25 mouse cellular contexts compared by ENCODE assay signal in genomic region chr11:105719660-105720059, GRCm38 (mm10).
DNase-seq lines count a peak whose midpoint lies in the region; ATAC-seq and TF ChIP-seq lines count a peak whose summit lies in the region.
"Had no signal": no experiment of that assay in that cellular context is flagged by ENCODE, and none has a peak within 500 bp of the region (broad histone marks: within the 10 kb centered on the region; RNA-seq: fewer than 3 reads in every experiment).

No protein-coding gene starts in this region.

- H3K36me3 ChIP-seq in heart, postnatal 0 days (replicated peaks; ENCODE audit: control insufficient read depth, insufficient read depth, low read length) = no peaks in the 10 kb centered on the region
- no peaks in the 10 kb centered on the region for H3K36me3 ChIP-seq in heart, embryonic 10.5 days
- H3K36me3 ChIP-seq in CH12.LX (replicated peaks in 1 of 2; ENCODE audit: control insufficient read depth in 1 of 2, insufficient read depth in 1 of 2, low read length in 1 of 2) (no peaks in the 10 kb centered on the region), MEL (ENCODE audit: control insufficient read depth in 1 of 2, insufficient read depth in 2 of 2, low read length in 2 of 2) (no peaks in the 10 kb centered on the region)
- H3K36me3 ChIP-seq: embryonic facial prominence, embryonic 13.5 days; embryonic facial prominence, embryonic 15.5 days; forebrain, embryonic 10.5 days; forebrain, embryonic 12.5 days; G1E had no signal

- H3K4me2 ChIP-seq in heart, postnatal 0 days (ENCODE audit: low read depth, low read length) = no peak overlapping the region
- H3K4me2 ChIP-seq in CH12.LX (ENCODE audit: insufficient read depth, low read depth, poor library complexity, severe bottlenecking) = no peak overlapping the region
- H3K4me2 ChIP-seq: embryonic facial prominence, embryonic 13.5 days; embryonic facial prominence, embryonic 15.5 days; forebrain, embryonic 12.5 days had no signal

- ATAC-seq in heart, postnatal 0 days (ENCODE audit: insufficient read depth, low read depth) = no peak
- ATAC-seq: CD4-positive, CD25-positive, alpha-beta regulatory T cell, adult 4 months; forebrain, embryonic 14.5 days; forebrain, embryonic 16.5 days had no signal

- H3K27ac ChIP-seq in heart, postnatal 0 days (ENCODE audit: low read depth) = no peak overlapping the region
- no peak overlapping the region for H3K27ac ChIP-seq in heart, embryonic 10.5 days
- no peak overlapping the region for H3K27ac ChIP-seq in CH12.LX (ENCODE audit: insufficient read depth, low read depth)
- H3K27ac ChIP-seq in MEL (ENCODE audit: control insufficient read depth, low read depth, low read length) = no peak overlapping the region
- H3K27ac ChIP-seq: embryonic facial prominence, embryonic 13.5 days; embryonic facial prominence, embryonic 15.5 days; forebrain, embryonic 10.5 days; forebrain, embryonic 12.5 days had no signal

- no peaks in the 10 kb centered on the region for H3K4me1 ChIP-seq in heart, postnatal 0 days (ENCODE audit: control insufficient read depth, insufficient read depth)
- 0 out of 2 replicates have a peak, but pooled peaks cover 6% of the 10 kb centered on the region for H3K4me1 ChIP-seq in heart, embryonic 10.5 days
- no peaks in the 10 kb centered on the region for H3K4me1 ChIP-seq in CH12.LX (ENCODE audit: control insufficient read depth in 1 of 2, insufficient read depth in 2 of 2)
- H3K4me1 ChIP-seq in MEL (ENCODE audit: control insufficient read depth in 1 of 2, insufficient read depth in 2 of 2, low read length in 2 of 2) = no peaks in the 10 kb centered on the region
- H3K4me1 ChIP-seq: embryonic facial prominence, embryonic 13.5 days; embryonic facial prominence, embryonic 15.5 days; forebrain, embryonic 10.5 days; forebrain, embryonic 12.5 days had no signal

- no peak for TF ChIP-seq EP300 in heart, postnatal 0 days (IDR thresholded peaks at IDR 0.05; ENCODE audit: low read depth)
- no peak for TF ChIP-seq EP300 in CH12.LX (IDR thresholded peaks at IDR 0.05; ENCODE audit: low read length)
- no peak for TF ChIP-seq EP300 in MEL (IDR thresholded peaks at IDR 0.05; ENCODE audit: low read depth in 1 of 2, low read length in 2 of 2)

- no peak for TF ChIP-seq POLR2A in CH12.LX (IDR thresholded peaks at IDR 0.05; ENCODE audit: low read depth, low read length)
- TF ChIP-seq POLR2A in MEL (IDR thresholded peaks at IDR 0.05; ENCODE audit: control insufficient read depth in 1 of 2, insufficient read depth in 1 of 2, low read depth in 1 of 2, low read length in 2 of 2, poor library complexity in 1 of 2) = no peak

- H3K9me3 ChIP-seq in heart, postnatal 0 days (replicated peaks; ENCODE audit: control insufficient read depth, low read length) = no peaks in the 10 kb centered on the region
- no peaks in the 10 kb centered on the region for H3K9me3 ChIP-seq in heart, embryonic 10.5 days
- H3K9me3 ChIP-seq in CH12.LX (replicated peaks; ENCODE audit: low read length) (no peaks in the 10 kb centered on the region), MEL (replicated peaks; ENCODE audit: insufficient read depth, low read length) (no peaks in the 10 kb centered on the region)
- H3K9me3 ChIP-seq: embryonic facial prominence, embryonic 13.5 days; embryonic facial prominence, embryonic 15.5 days; forebrain, embryonic 10.5 days; forebrain, embryonic 12.5 days; G1E had no signal

- intact Hi-C loops in heart, postnatal 25 days (cut with DNase I) = no loop called here

- WGBS in heart, postnatal 0 days = 20% methylated on average over 1 of the region's 1 CpGs
- 71% methylated on average over 1 of the region's 1 CpGs for WGBS in heart, embryonic 10.5 days

- dilution Hi-C loops in CH12.LX (cut with MboI; ENCODE audit: extremely low pct_ligation_motif_present, extremely low pct_unique_long_range_greater_than_20kb, low sequenced_read_pairs) = no loop called here

- TF ChIP-seq CTCF in heart, postnatal 0 days (IDR thresholded peaks at IDR 0.05; ENCODE audit: low read depth) = no peak
- TF ChIP-seq CTCF in CH12.LX (conservative IDR thresholded peaks at IDR 0.05 in 1 of 2, IDR thresholded peaks at IDR 0.05 in 1 of 2; ENCODE audit: low read depth in 2 of 2, low read length in 2 of 2) = no peak
- no peak for TF ChIP-seq CTCF in MEL (IDR thresholded peaks at IDR 0.05 in 2 of 3, conservative IDR thresholded peaks at IDR 0.05 in 1 of 3; ENCODE audit: control insufficient read depth in 1 of 3, insufficient read depth in 1 of 3, low read depth in 2 of 3, low read length in 3 of 3, poor library complexity in 1 of 3, severe bottlenecking in 1 of 3)

- H3K27me3 ChIP-seq in heart, postnatal 0 days (ENCODE audit: control insufficient read depth, insufficient read depth, low read length) = no peaks in the 10 kb centered on the region
- H3K27me3 ChIP-seq in heart, embryonic 10.5 days (ENCODE audit: insufficient read depth, poor library complexity, severe bottlenecking) = no peaks in the 10 kb centered on the region
- H3K27me3 ChIP-seq in CH12.LX (replicated peaks) (no peaks in the 10 kb centered on the region), MEL (ENCODE audit: control insufficient read depth in 1 of 2, insufficient read depth in 2 of 2, low read length in 2 of 2) (peaks cover 0 to 5% of the 10 kb centered on the region in 2 experiments; a peak in 3 of 4 replicates)
- H3K27me3 ChIP-seq: embryonic facial prominence, embryonic 13.5 days; embryonic facial prominence, embryonic 15.5 days; forebrain, embryonic 12.5 days had no signal

- no peaks in the 10 kb centered on the region for H3K79me2 ChIP-seq in CH12.LX (replicated peaks; ENCODE audit: control insufficient read depth, extremely low read depth, insufficient read depth, poor library complexity, severe bottlenecking)
- H3K79me2 ChIP-seq in MEL (ENCODE audit: control insufficient read depth, insufficient read depth, low read length, poor library complexity) = no peaks in the 10 kb centered on the region

- DNase-seq in heart, postnatal 0 days (ENCODE audit: low spot score) = peak; percentile 6
- no peak for DNase-seq in heart, embryonic 10.5 days (ENCODE audit: low spot score)
- DNase-seq in CH12.LX (ENCODE audit: extremely low read depth) (no peak), MEL (ENCODE audit: low read depth, low spot score) (no peak)
- DNase-seq in heart, postnatal 25 days (ENCODE audit: low spot score) = no peak
- DNase-seq: adrenal gland, adult 2 months; adrenal gland, postnatal 10 days; adrenal gland, postnatal 25 days; B cell, adult 2 months; cerebellum, adult 11 months; cerebellum, adult 18-20 months; cerebellum, adult 8-10 months; cerebellum, adult 9-11 months; cerebellum, postnatal 14 days; cerebellum, postnatal 36 days; embryo, embryonic 11 days had no signal

- TF ChIP-seq RAD21 in CH12.LX (IDR thresholded peaks at IDR 0.05; ENCODE audit: low read depth, low read length) (no peak), MEL (IDR thresholded peaks at IDR 0.05; ENCODE audit: low read depth, low read length) (no peak)

- in situ Hi-C loops in CH12.LX (cut with MboI; ENCODE audit: low pct_ligation_motif_present, low pct_unique_long_range_greater_than_20kb, low sequenced_read_pairs) = no loop called here

- no peak overlapping the region for H3K4me3 ChIP-seq in heart, postnatal 0 days (ENCODE audit: low read depth, low read length)
- no peak overlapping the region for H3K4me3 ChIP-seq in heart, embryonic 10.5 days
- H3K4me3 ChIP-seq in CH12.LX (replicated peaks in 1 of 3; ENCODE audit: low read depth in 2 of 3, low read length in 2 of 3, poor library complexity in 1 of 3) (no peak overlapping the region), MEL (ENCODE audit: control insufficient read depth in 1 of 2, insufficient read depth in 1 of 2, low read depth in 2 of 2, low read length in 2 of 2) (no peak overlapping the region)
- H3K4me3 ChIP-seq: embryonic facial prominence, embryonic 13.5 days; embryonic facial prominence, embryonic 15.5 days; erythroblast, embryonic 14.5 days; forebrain, embryonic 10.5 days; forebrain, embryonic 12.5 days had no signal

- H3K9ac ChIP-seq in heart, postnatal 0 days (replicated peaks; ENCODE audit: low read depth, low read length) = no peak overlapping the region
- H3K9ac ChIP-seq in CH12.LX (ENCODE audit: insufficient read depth, low read depth) (no peak overlapping the region), MEL (ENCODE audit: control insufficient read depth, low read depth, low read length, poor library complexity, severe bottlenecking) (no peak overlapping the region)
- H3K9ac ChIP-seq: embryonic facial prominence, embryonic 13.5 days; embryonic facial prominence, embryonic 15.5 days; forebrain, embryonic 12.5 days had no signal

TF ChIP-seq in CH12.LX, 34 proteins besides CTCF, POLR2A, EP300 and RAD21:
- TF ChIP-seq MAFK (IDR thresholded peaks at IDR 0.05; ENCODE audit: insufficient replicate concordance, low read length) (peak; percentile 90), ZNF384 (IDR thresholded peaks at IDR 0.05; ENCODE audit: low read depth, low read length) (no peak)
TF ChIP-seq in CH12.LX: peak in this region for 1.

TF ChIP-seq in MEL, 35 proteins besides CTCF, POLR2A, EP300 and RAD21:
- TF ChIP-seq E2F4 (IDR thresholded peaks at IDR 0.05; ENCODE audit: borderline replicate concordance, low read depth, low read length) (no peak), MAFK (IDR thresholded peaks at IDR 0.05; ENCODE audit: borderline replicate concordance, low read depth, low read length) (peak; percentile 84; the same call in 1 of the 2 replicates)
